Mouse (Mus musculus): Measurements from ENCODE around the gene Drd2. TPM values are rescaled to one million over a fixed set of nuclear protein-coding genes. Genes with fewer than 3 reads are reported as not detected.

The Drd2 gene
- polyA plus RNA-seq, 1 experiment from 2014 or later = 1.1 TPM

- Histone ChIP-seq H3K36me3 (no peaks in the 10 kb centered on the region), H3K9ac (no peak overlapping the region), H3K27ac (no peak overlapping the region), H3K9me3 (no peaks in the 10 kb centered on the region), H3K4me2 (replicated peaks) (no peak overlapping the region), H3K27me3 (replicated peaks) (no peaks in the 10 kb centered on the region), H3K4me3 (no peak overlapping the region), H3K4me1 (no peaks in the 10 kb centered on the region)
- ATAC-seq (ENCODE audit: low FRiP score, low read depth) = no peak
- 61% methylated on average over 2 of the region's 2 CpGs for WGBS
Observed at GRCm38 (mm10) chr9:49392242-49392641, 51.8 kb downstream of the Drd2 start.

- no peak overlapping the region for H3K4me2 ChIP-seq (replicated peaks)
- H3K4me3 ChIP-seq = no peak overlapping the region
- H3K27ac ChIP-seq = no peak overlapping the region
- no peaks in the 10 kb centered on the region for H3K36me3 ChIP-seq
- H3K27me3 ChIP-seq (replicated peaks) = no peaks in the 10 kb centered on the region
- H3K9ac ChIP-seq = no peak overlapping the region
- H3K4me1 ChIP-seq = no peaks in the 10 kb centered on the region
- H3K9me3 ChIP-seq = no peaks in the 10 kb centered on the region
- ATAC-seq (ENCODE audit: low FRiP score, low read depth) = no peak
Observed at GRCm38 (mm10) chr9:49396006-49396405, 55.6 kb downstream of the Drd2 start.

- ATAC-seq (ENCODE audit: low FRiP score, low read depth) = no peak
- H3K9me3 ChIP-seq = no peaks in the 10 kb centered on the region
- H3K27me3 ChIP-seq (replicated peaks) = no peaks in the 10 kb centered on the region; the same call in 1 of the 2 replicates
- 65% methylated on average over 2 of the region's 2 CpGs for WGBS
- no peaks in the 10 kb centered on the region for H3K4me1 ChIP-seq
- H3K36me3 ChIP-seq = no peaks in the 10 kb centered on the region
- no peak overlapping the region for H3K27ac ChIP-seq
- no peak overlapping the region for H3K4me2 ChIP-seq (replicated peaks)
- H3K9ac ChIP-seq = no peak overlapping the region
- no peak overlapping the region for H3K4me3 ChIP-seq
Observed at GRCm38 (mm10) chr9:49403711-49404110, 63.3 kb downstream of the Drd2 start.

GRCm38 (mm10) chr9:49407028-49407427 lies 66.6 kb downstream of the Drd2 start:
- no peak for ATAC-seq (ENCODE audit: low FRiP score, low read depth)
- Histone ChIP-seq H3K9me3 (no peaks in the 10 kb centered on the region), H3K4me2 (replicated peaks) (no peak overlapping the region), H3K27me3 (replicated peaks) (no peaks in the 10 kb centered on the region; the same call in 1 of the 2 replicates), H3K9ac (no peak overlapping the region), H3K27ac (no peak overlapping the region), H3K36me3 (no peaks in the 10 kb centered on the region), H3K4me3 (no peak overlapping the region), H3K4me1 (no peaks in the 10 kb centered on the region)
- WGBS = 92% methylated on average over 5 of the region's 5 CpGs

- H3K9me3 ChIP-seq = no peaks in the 10 kb centered on the region
- no peaks in the 10 kb centered on the region for H3K36me3 ChIP-seq
- H3K27me3 ChIP-seq (replicated peaks) = no peaks in the 10 kb centered on the region; the same call in 1 of the 2 replicates
- ATAC-seq (ENCODE audit: low FRiP score, low read depth) = no peak
- no peak overlapping the region for H3K9ac ChIP-seq
- H3K4me2 ChIP-seq (replicated peaks) = no peak overlapping the region
- no peaks in the 10 kb centered on the region for H3K4me1 ChIP-seq
- WGBS = 86% methylated on average over 5 of the region's 5 CpGs
- H3K4me3 ChIP-seq = no peak overlapping the region
- no peak overlapping the region for H3K27ac ChIP-seq
Observed at GRCm38 (mm10) chr9:49410621-49411020, 70.2 kb downstream of the Drd2 start.

- Histone ChIP-seq H3K4me1 (0 out of 2 replicates have a peak, but pooled peaks cover 2% of the 10 kb centered on the region), H3K4me3 (no peak overlapping the region), H3K27me3 (replicated peaks) (no peaks in the 10 kb centered on the region), H3K4me2 (replicated peaks) (no peak overlapping the region), H3K27ac (no peak overlapping the region), H3K36me3 (no peaks in the 10 kb centered on the region), H3K9ac (no peak overlapping the region), H3K9me3 (no peaks in the 10 kb centered on the region)
- no peak for ATAC-seq (ENCODE audit: low FRiP score, low read depth)
- 93% methylated on average over 5 of the region's 5 CpGs for WGBS
Observed at GRCm38 (mm10) chr9:49423866-49424265, 83.4 kb downstream of the Drd2 start.

GRCm38 (mm10) chr9:49425585-49425984 lies 85.2 kb downstream of the Drd2 start:
- no peak overlapping the region for H3K27ac ChIP-seq
- H3K36me3 ChIP-seq = no peaks in the 10 kb centered on the region
- no peak for ATAC-seq (ENCODE audit: low FRiP score, low read depth)
- no peaks in the 10 kb centered on the region for H3K27me3 ChIP-seq (replicated peaks)
- H3K4me3 ChIP-seq = no peak overlapping the region
- H3K4me1 ChIP-seq = 0 out of 2 replicates have a peak, but pooled peaks cover 2% of the 10 kb centered on the region
- no peak overlapping the region for H3K4me2 ChIP-seq (replicated peaks)
- H3K9ac ChIP-seq = no peak overlapping the region
- 24% methylated on average over 1 of the region's 1 CpGs for WGBS
- H3K9me3 ChIP-seq = no peaks in the 10 kb centered on the region

GRCm38 (mm10) chr9:49426921-49427320 lies 86.5 kb downstream of the Drd2 start, which contains the start of gene Ankk1:
Ankk1 (minus strand) TSS chr9:49427021.
- ATAC-seq (ENCODE audit: low FRiP score, low read depth) = no peak
- Histone ChIP-seq H3K4me3 (no peak within 1 kb of the TSS), H3K27ac (no peak within 1 kb of the TSS), H3K9ac (no peak within 1 kb of the TSS), H3K4me2 (replicated peaks) (no peak within 1 kb of the TSS), H3K9me3 (no peaks in the 10 kb centered on the region), H3K27me3 (replicated peaks) (no peaks in the 10 kb centered on the region), H3K36me3 (no peaks in the 10 kb centered on the region), H3K4me1 (0 out of 2 replicates have a peak, but pooled peaks cover 2% of the 10 kb centered on the region)
- 85% methylated on average over 7 of the region's 7 CpGs for WGBS

GRCm38 (mm10) chr9:49427478-49427877 lies 87.1 kb downstream of the Drd2 start:
- 82% methylated on average over 5 of the region's 5 CpGs for WGBS
- no peaks in the 10 kb centered on the region for H3K9me3 ChIP-seq
- no peak overlapping the region for H3K4me2 ChIP-seq (replicated peaks)
- no peaks in the 10 kb centered on the region for H3K27me3 ChIP-seq (replicated peaks)
- H3K36me3 ChIP-seq = no peaks in the 10 kb centered on the region
- H3K4me1 ChIP-seq = 0 out of 2 replicates have a peak, but pooled peaks cover 2% of the 10 kb centered on the region
- H3K4me3 ChIP-seq = no peak overlapping the region
- H3K27ac ChIP-seq = no peak overlapping the region
- H3K9ac ChIP-seq = no peak overlapping the region
- ATAC-seq (ENCODE audit: low FRiP score, low read depth) = no peak

- H3K27ac ChIP-seq = no peak overlapping the region
- no peak overlapping the region for H3K4me2 ChIP-seq (replicated peaks)
- no peaks in the 10 kb centered on the region for H3K4me1 ChIP-seq
- H3K27me3 ChIP-seq (replicated peaks) = no peaks in the 10 kb centered on the region
- no peak overlapping the region for H3K4me3 ChIP-seq
- no peaks in the 10 kb centered on the region for H3K9me3 ChIP-seq
- no peaks in the 10 kb centered on the region for H3K36me3 ChIP-seq
- 82% methylated on average over 3 of the region's 3 CpGs for WGBS
- ATAC-seq (ENCODE audit: low FRiP score, low read depth) = no peak
- H3K9ac ChIP-seq = no peak overlapping the region
Observed at GRCm38 (mm10) chr9:49442621-49443020, 102.2 kb downstream of the Drd2 start.

GRCm38 (mm10) chr9:49450491-49450890 lies 110.1 kb downstream of the Drd2 start:
- Histone ChIP-seq H3K9me3 (no peaks in the 10 kb centered on the region), H3K27ac (no peak overlapping the region), H3K4me1 (no peaks in the 10 kb centered on the region), H3K27me3 (replicated peaks) (no peaks in the 10 kb centered on the region), H3K9ac (no peak overlapping the region), H3K36me3 (no peaks in the 10 kb centered on the region), H3K4me2 (replicated peaks) (no peak overlapping the region), H3K4me3 (no peak overlapping the region)
- whole genome bisulfite sequencing = 76% methylated on average over 3 of the region's 3 CpGs
- ATAC-seq (ENCODE audit: low FRiP score, low read depth) = no peak

GRCm38 (mm10) chr9:49452396-49452795 lies 112.0 kb downstream of the Drd2 start:
- Histone ChIP-seq H3K27me3 (replicated peaks) (no peaks in the 10 kb centered on the region), H3K36me3 (no peaks in the 10 kb centered on the region), H3K4me3 (no peak overlapping the region), H3K4me1 (no peaks in the 10 kb centered on the region), H3K27ac (no peak overlapping the region), H3K9me3 (no peaks in the 10 kb centered on the region), H3K9ac (no peak overlapping the region), H3K4me2 (replicated peaks) (no peak overlapping the region)
- ATAC-seq (ENCODE audit: low FRiP score, low read depth) = no peak
- 94% methylated on average over 1 of the region's 1 CpGs for WGBS

- no peak overlapping the region for H3K4me2 ChIP-seq (replicated peaks)
- no peaks in the 10 kb centered on the region for H3K27me3 ChIP-seq (replicated peaks)
- ATAC-seq (ENCODE audit: low FRiP score, low read depth) = no peak
- WGBS = 90% methylated on average over 3 of the region's 3 CpGs
- no peaks in the 10 kb centered on the region for H3K4me1 ChIP-seq
- H3K9me3 ChIP-seq = no peaks in the 10 kb centered on the region
- H3K27ac ChIP-seq = no peak overlapping the region
- no peak overlapping the region for H3K4me3 ChIP-seq
- H3K36me3 ChIP-seq = no peaks in the 10 kb centered on the region
- no peak overlapping the region for H3K9ac ChIP-seq
Observed at GRCm38 (mm10) chr9:49456136-49456535, 115.7 kb downstream of the Drd2 start.

All from neural tube, embryonic 12.5 days (tissue).